8 mouse cellular contexts compared by ENCODE assay signal in genomic region chr1:34435371-34436120, GRCm38 (mm10). TPM values are rescaled to one million over a fixed set of nuclear protein-coding genes. Genes with fewer than 3 reads are reported as not detected.
DNase-seq lines count a peak whose midpoint lies in the region; ATAC-seq lines count a peak whose summit lies in the region.

No protein-coding gene starts in this region.

- WGBS in neural tube, embryonic 11.5 days: 39% methylated on average over 8 of the region's 8 CpGs
- 28% methylated on average over 8 of the region's 8 CpGs for WGBS in embryonic facial prominence, embryonic 15.5 days
- 29% methylated on average over 8 of the region's 8 CpGs for WGBS in limb, embryonic 12.5 days
- 32% methylated on average over 8 of the region's 8 CpGs for WGBS in stomach, embryonic 16.5 days

- peaks cover 7% of the 10 kb centered on the region for H3K9me3 ChIP-seq in neural tube, embryonic 11.5 days (ENCODE audit: control insufficient read depth, low read length)
- 0 out of 2 replicates have a peak, but pooled peaks cover 10% of the 10 kb centered on the region for H3K9me3 ChIP-seq in embryonic facial prominence, embryonic 15.5 days (replicated peaks)
- H3K9me3 ChIP-seq in limb, embryonic 12.5 days: peaks cover 18% of the 10 kb centered on the region
- peaks cover 19% of the 10 kb centered on the region for H3K9me3 ChIP-seq in stomach, embryonic 16.5 days (replicated peaks; ENCODE audit: control insufficient read depth, low read length)

- H3K4me3 ChIP-seq in neural tube, embryonic 11.5 days (ENCODE audit: low read depth, low read length): peak overlapping the region; percentile 56
- H3K4me3 ChIP-seq in embryonic facial prominence, embryonic 15.5 days (replicated peaks): peak overlapping the region; percentile 66
- peak overlapping the region; percentile 60 for H3K4me3 ChIP-seq in limb, embryonic 12.5 days (replicated peaks)
- peak overlapping the region; percentile 74 for H3K4me3 ChIP-seq in stomach, embryonic 16.5 days (replicated peaks; ENCODE audit: low read length)

- H3K9ac ChIP-seq in neural tube, embryonic 11.5 days (ENCODE audit: low read length): peak overlapping the region; percentile 77
- peak overlapping the region; percentile 46; the same call in 1 of the 2 replicates for H3K9ac ChIP-seq in embryonic facial prominence, embryonic 15.5 days
- peak overlapping the region; percentile 70 for H3K9ac ChIP-seq in limb, embryonic 12.5 days (replicated peaks)
- peak overlapping the region; percentile 72 for H3K9ac ChIP-seq in stomach, embryonic 16.5 days (ENCODE audit: low read length)

- no peak for ATAC-seq in neural tube, embryonic 11.5 days (ENCODE audit: insufficient read depth, low FRiP score, low TSS enrichment)
- ATAC-seq in embryonic facial prominence, embryonic 15.5 days (ENCODE audit: insufficient number of reproducible peaks, low FRiP score, low TSS enrichment, low read depth): no peak
- ATAC-seq in limb, embryonic 12.5 days (ENCODE audit: insufficient number of reproducible peaks, insufficient read depth, low FRiP score, low TSS enrichment, low read depth): no peak
- no peak for ATAC-seq in stomach, embryonic 16.5 days (ENCODE audit: insufficient read depth, low FRiP score)

- H3K27me3 ChIP-seq in neural tube, embryonic 11.5 days (ENCODE audit: control insufficient read depth, insufficient read depth, low read length): no peaks in the 10 kb centered on the region
- no peaks in the 10 kb centered on the region for H3K27me3 ChIP-seq in embryonic facial prominence, embryonic 15.5 days
- no peaks in the 10 kb centered on the region for H3K27me3 ChIP-seq in limb, embryonic 12.5 days
- no peaks in the 10 kb centered on the region for H3K27me3 ChIP-seq in stomach, embryonic 16.5 days (ENCODE audit: control insufficient read depth, insufficient read depth, low read length)

- H3K36me3 ChIP-seq in neural tube, embryonic 11.5 days (ENCODE audit: control insufficient read depth, insufficient read depth, low read length): peaks cover 7% of the 10 kb centered on the region
- H3K36me3 ChIP-seq in embryonic facial prominence, embryonic 15.5 days: peaks cover 13% of the 10 kb centered on the region
- H3K36me3 ChIP-seq in limb, embryonic 12.5 days: peaks cover 24% of the 10 kb centered on the region
- H3K36me3 ChIP-seq in stomach, embryonic 16.5 days (ENCODE audit: control insufficient read depth, insufficient read depth, low read length): 0 out of 2 replicates have a peak, but pooled peaks cover 10% of the 10 kb centered on the region

- H3K27ac ChIP-seq in neural tube, embryonic 11.5 days (ENCODE audit: low read depth, low read length): peak overlapping the region; percentile 79
- H3K27ac ChIP-seq in embryonic facial prominence, embryonic 15.5 days (replicated peaks): peak overlapping the region; percentile 79
- H3K27ac ChIP-seq in limb, embryonic 12.5 days: peak overlapping the region; percentile 86
- H3K27ac ChIP-seq in stomach, embryonic 16.5 days (ENCODE audit: low read length): peak overlapping the region; percentile 78; the same call in 1 of the 2 replicates

- H3K4me2 ChIP-seq in neural tube, embryonic 11.5 days (ENCODE audit: low read depth): peak overlapping the region; percentile 52
- peak overlapping the region; percentile 71 for H3K4me2 ChIP-seq in embryonic facial prominence, embryonic 15.5 days (replicated peaks)
- H3K4me2 ChIP-seq in limb, embryonic 12.5 days: peak overlapping the region; percentile 59
- H3K4me2 ChIP-seq in stomach, embryonic 16.5 days (ENCODE audit: low read depth, low read length): peak overlapping the region; percentile 83

- 0 out of 2 replicates have a peak, but pooled peaks cover 2% of the 10 kb centered on the region for H3K4me1 ChIP-seq in neural tube, embryonic 11.5 days (ENCODE audit: control insufficient read depth, insufficient read depth, low read length)
- H3K4me1 ChIP-seq in embryonic facial prominence, embryonic 15.5 days: peaks cover 24% of the 10 kb centered on the region
- peaks cover 10% of the 10 kb centered on the region for H3K4me1 ChIP-seq in limb, embryonic 12.5 days (replicated peaks)
- H3K4me1 ChIP-seq in stomach, embryonic 16.5 days (ENCODE audit: control insufficient read depth, insufficient read depth, low read length): peaks cover 12% of the 10 kb centered on the region

- DNase-seq in neural tube, embryonic 11.5 days (ENCODE audit: low spot score): no peak
- no peak for DNase-seq in neural tube, embryonic 10.5 days (ENCODE audit: extremely low spot score, low spot score)
- no peak for DNase-seq in layer of hippocampus, postnatal 14 days (ENCODE audit: low spot score in 2 of 2)
- DNase-seq in urinary bladder, postnatal 25 days (ENCODE audit: low spot score): no peak
- no peak for DNase-seq in kidney, adult 11 months

RNA-seq across cellular contexts. Expression of gene Ccdc115, which starts 3.9 kb away (rescaled TPM):
- 63.3 and 71.2 TPM in 2 replicates for polyA plus RNA-seq in neural tube, embryonic 11.5 days (2014; fragmentation: Nextera tagmentation; extraction: Ambion mirVana)
- 57.3 and 58.4 TPM in 2 replicates for polyA plus RNA-seq in embryonic facial prominence, embryonic 15.5 days (2015; fragmentation: Nextera tagmentation; extraction: Ambion mirVana)
- polyA plus RNA-seq in limb, embryonic 12.5 days (2016; fragmentation: Nextera tagmentation; extraction: Ambion mirVana): 45.4 and 45.7 TPM in 2 replicates
- polyA plus RNA-seq in stomach, embryonic 16.5 days (2015; fragmentation: Nextera tagmentation; extraction: Ambion mirVana): 52.6 and 55.0 TPM in 2 replicates
- 10 to 100 TPM; 19.7 to 19.9 TPM for total RNA-seq in layer of hippocampus, postnatal 14 days (2021)

RNA-seq across cellular contexts. Expression of gene Imp4, which starts 4.1 kb away (rescaled TPM):
- polyA plus RNA-seq in neural tube, embryonic 11.5 days (2014; fragmentation: Nextera tagmentation; extraction: Ambion mirVana): 107 and 108 TPM in 2 replicates
- 69.0 and 69.7 TPM in 2 replicates for polyA plus RNA-seq in embryonic facial prominence, embryonic 15.5 days (2015; fragmentation: Nextera tagmentation; extraction: Ambion mirVana)
- polyA plus RNA-seq in limb, embryonic 12.5 days (2016; fragmentation: Nextera tagmentation; extraction: Ambion mirVana): 90.3 and 93.1 TPM in 2 replicates
- polyA plus RNA-seq in stomach, embryonic 16.5 days (2015; fragmentation: Nextera tagmentation; extraction: Ambion mirVana): 74.1 and 86.2 TPM in 2 replicates
- 10 to 100 TPM; 25.0 to 28.5 TPM for total RNA-seq in layer of hippocampus, postnatal 14 days (2021)

RNA-seq across cellular contexts. Expression of gene Ptpn18, which starts 24.0 kb away (rescaled TPM):
- 6.6 and 8.0 TPM in 2 replicates for polyA plus RNA-seq in neural tube, embryonic 11.5 days (2014; fragmentation: Nextera tagmentation; extraction: Ambion mirVana)
- 19.3 and 21.0 TPM in 2 replicates for polyA plus RNA-seq in embryonic facial prominence, embryonic 15.5 days (2015; fragmentation: Nextera tagmentation; extraction: Ambion mirVana)
- polyA plus RNA-seq in limb, embryonic 12.5 days (2016; fragmentation: Nextera tagmentation; extraction: Ambion mirVana): 10.8 and 13.4 TPM in 2 replicates
- 23.7 and 27.5 TPM in 2 replicates for polyA plus RNA-seq in stomach, embryonic 16.5 days (2015; fragmentation: Nextera tagmentation; extraction: Ambion mirVana)
- total RNA-seq in layer of hippocampus, postnatal 14 days (2021): 1 to 10 TPM; 3.4 to 5.2 TPM
